Mouse (Mus musculus) adrenal gland, postnatal 36 days (tissue): ENCODE data around the gene Krt15. TPM values are rescaled to one million over a fixed set of nuclear protein-coding genes. Genes with fewer than 3 reads are reported as not detected.

Experiments
- DNase-seq, 2 experiments: peaks; one replicate each; pipeline ENCODE4 v3.0.0; 2021; ENCODE audit warnings: mixed read lengths in 1 of 2
- total RNA-seq, 2 experiments: library from RNA; stranded (reverse); gene quantifications; 2 replicates each; pipeline ENCODE4 v1.2.3; 2021

Gene Krt15
- total RNA-seq, 2 experiments from 2014 or later, result not detected

GRCm38 (mm10) chr11:100124901-100125300 lies 10.8 kb downstream of the Krt15 start:
- DNase-seq, result no peak

GRCm38 (mm10) chr11:100121466-100121865 lies 14.3 kb downstream of the Krt15 start, which contains the start of gene Krt13:
Gene Krt13 (minus strand): TSS chr11:100121566.
- no peak for DNase-seq

- no peak for DNase-seq
Measured at GRCm38 (mm10) chr11:100120331-100120730, 15.4 kb downstream of the Krt15 start.

DNA sequence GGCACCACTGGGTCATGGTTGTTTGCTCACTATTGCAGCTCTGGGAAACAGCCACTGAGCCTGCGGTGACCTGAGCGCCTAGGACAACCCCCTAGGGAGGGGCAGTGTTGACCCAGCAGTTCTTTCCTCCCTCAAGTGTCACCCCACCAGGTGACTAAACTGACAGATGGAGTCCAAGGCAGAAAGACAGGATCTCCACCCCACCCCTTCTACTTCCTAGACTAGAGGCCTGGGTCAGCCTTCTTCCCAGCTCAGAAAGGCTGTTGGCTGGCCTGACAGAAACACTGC lies 22.0 kb downstream of the Krt15 start:
- peak; percentile 51 to 64 for DNase-seq

- DNase-seq, result no peak
Measured at GRCm38 (mm10) chr11:100112935-100113741, 22.6 kb downstream of the Krt15 start.

GRCm38 (mm10) chr11:100105576-100106122 lies 30.1 kb downstream of the Krt15 start, which contains the start of gene Krt36:
Gene Krt36 (minus strand): TSS chr11:100105626.
- no peak for DNase-seq

DNA sequence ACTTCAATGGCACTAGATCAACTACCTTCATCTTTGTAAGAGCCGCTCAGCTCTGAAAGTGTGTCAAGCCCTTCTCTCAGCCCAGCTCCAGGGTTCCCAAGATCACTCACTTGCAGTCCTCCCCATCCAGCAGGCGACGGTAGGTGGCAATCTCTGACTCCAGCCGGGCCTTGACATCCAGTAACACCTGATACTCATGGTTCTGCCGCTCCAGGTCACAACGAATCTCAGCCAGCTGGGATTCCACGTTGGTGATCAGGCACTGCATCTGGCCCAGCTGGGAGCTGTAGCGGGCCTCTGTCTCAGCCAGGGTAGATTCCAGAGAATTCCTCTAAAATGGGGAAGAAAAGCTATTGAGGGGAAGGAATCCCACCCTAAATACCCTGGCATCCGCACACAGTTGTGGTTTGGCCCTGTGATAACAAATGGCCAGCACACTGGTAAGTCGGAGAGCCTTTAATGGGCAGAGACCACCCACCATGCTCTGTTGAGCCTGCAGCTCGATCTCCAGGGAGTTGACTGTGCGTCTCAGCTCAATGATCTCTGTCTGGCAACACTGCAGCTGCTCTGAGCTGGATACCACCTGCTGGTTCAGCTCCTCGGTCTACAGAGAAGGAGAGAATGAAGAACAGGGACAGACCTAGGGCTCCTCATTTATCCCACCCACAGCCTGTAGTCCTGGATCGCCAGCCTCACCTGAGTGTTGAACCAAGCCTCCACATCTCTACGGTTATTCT lies 32.9 kb downstream of the Krt15 start:
- no peak for DNase-seq

GRCm38 (mm10) chr11:100100391-100100790 lies 35.3 kb downstream of the Krt15 start:
- DNase-seq, result no peak

GRCm38 (mm10) chr11:100097819-100098218 lies 37.9 kb downstream of the Krt15 start:
- DNase-seq, result no peak

- DNase-seq, result no peak
Measured at GRCm38 (mm10) chr11:100096141-100096540, 39.6 kb downstream of the Krt15 start, which contains the start of gene Krt35. Gene Krt35 (minus strand): TSS chr11:100096241.

DNA sequence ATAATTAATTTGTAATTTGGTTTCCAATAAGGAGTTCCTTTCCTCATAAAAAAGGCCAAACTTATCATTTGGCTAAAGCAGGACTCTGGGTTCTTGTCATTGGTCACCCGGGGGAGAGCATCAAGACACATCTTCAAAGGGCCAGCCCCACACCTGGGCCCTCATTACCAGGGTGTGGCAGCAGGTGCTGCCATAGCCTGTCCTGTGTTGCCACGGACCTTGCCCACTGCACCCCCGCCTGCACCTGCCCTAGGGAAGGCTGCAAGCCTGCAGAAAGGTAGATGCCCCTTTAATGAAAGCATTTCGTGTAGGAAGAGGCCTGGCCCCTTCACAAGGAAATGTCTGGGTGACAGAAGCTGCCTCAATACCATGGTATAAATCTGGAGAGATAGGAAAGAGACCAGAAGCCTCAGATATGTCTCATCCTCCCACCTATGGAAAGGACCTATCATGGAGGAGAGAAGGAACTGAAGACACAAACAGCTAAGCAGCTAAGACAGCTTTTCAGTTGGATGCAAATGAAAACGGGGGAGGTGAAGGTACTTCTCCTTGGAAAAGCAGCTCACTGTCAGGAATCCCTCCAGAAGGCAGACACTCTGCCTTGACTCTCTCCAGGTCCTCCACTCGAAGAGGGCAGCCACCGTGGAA lies 47.2 kb downstream of the Krt15 start:
- DNase-seq, result no peak

GRCm38 (mm10) chr11:100087861-100088260 lies 47.9 kb downstream of the Krt15 start, which contains the start of gene Krt32:
Gene Krt32 (minus strand): TSS chr11:100088226.
- DNase-seq, result no peak

Other genes with a start within 250 kb of the Krt15 start
- not detected for gene Krtap31-1, start 228.0 kb downstream of the Krt15 start, total RNA-seq
- not detected for gene Gm11565, start 221.2 kb downstream of the Krt15 start, total RNA-seq
- not detected for gene Krtap31-2, start 199.6 kb downstream of the Krt15 start, total RNA-seq
- gene Krtap9-5, start 187.5 kb downstream of the Krt15 start, total RNA-seq, result not detected
- not detected for gene Krtap29-1, start 156.9 kb downstream of the Krt15 start, total RNA-seq
- not detected for gene Krtap16-1, start 149.3 kb downstream of the Krt15 start, total RNA-seq
- not detected for gene Krtap17-1, start 141.9 kb downstream of the Krt15 start, total RNA-seq
- not detected for gene Krt33a, start 119.7 kb downstream of the Krt15 start, total RNA-seq
- gene Krt33b, start 106.1 kb downstream of the Krt15 start, total RNA-seq, result not detected
- not detected for gene Krt34, start 94.4 kb downstream of the Krt15 start, total RNA-seq
- gene Krt31, start 85.4 kb downstream of the Krt15 start, total RNA-seq, result not detected
- gene Krt32, start 47.7 kb downstream of the Krt15 start, total RNA-seq, result not detected
- not detected for gene Krt35, start 39.7 kb downstream of the Krt15 start, total RNA-seq
- under 1 TPM; 0.16 to 0.36 TPM for gene Krt36, start 30.3 kb downstream of the Krt15 start, total RNA-seq
- gene Krt13, start 14.4 kb downstream of the Krt15 start, total RNA-seq, result not detected
- 1 to 10 TPM; 3.9 to 6.8 TPM for gene Krt19, start 12.7 kb upstream of the Krt15 start, total RNA-seq
- not detected for gene Krt9, start 57.3 kb upstream of the Krt15 start, total RNA-seq
- under 1 TPM; 0.23 to 0.36 TPM for gene Krt14, start 71.6 kb upstream of the Krt15 start, total RNA-seq
- not detected for gene Krt16, start 113.0 kb upstream of the Krt15 start, total RNA-seq
- gene Krt17, start 125.1 kb upstream of the Krt15 start, total RNA-seq, result not detected
- gene Krt42, start 133.9 kb upstream of the Krt15 start, total RNA-seq, result not detected
- gene Eif1, start 184.0 kb upstream of the Krt15 start, total RNA-seq, result 1,000 to 10,000 TPM; 1,327 to 1,427 TPM
- not detected for gene Gast, start 198.5 kb upstream of the Krt15 start, total RNA-seq
- 10 to 100 TPM; 36.0 to 43.8 TPM for gene Hap1, start 220.2 kb upstream of the Krt15 start, total RNA-seq